Mouse (Mus musculus): ENCODE data around the gene Laptm5.

DNA sequence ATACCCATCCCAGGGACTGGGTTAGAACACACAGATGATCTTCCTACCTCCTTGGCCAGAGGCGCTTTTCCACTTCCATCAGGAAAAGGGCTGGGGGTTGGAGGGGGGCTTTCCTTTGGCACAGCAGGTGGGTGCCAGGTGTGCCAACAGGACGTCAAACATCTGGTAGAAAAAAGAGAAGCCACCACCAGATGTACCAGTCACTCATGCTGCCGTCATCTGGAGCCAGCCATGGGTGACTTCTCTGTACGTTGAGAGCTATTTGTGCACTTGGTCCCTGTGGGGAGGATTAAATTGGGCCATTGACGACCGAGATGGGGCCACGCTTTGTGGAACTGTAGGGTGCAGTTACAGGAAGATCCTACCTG, 2.7 kb downstream of the Laptm5 start:
- TF ChIP-seq POLR2A (IDR thresholded peaks at IDR 0.05; ENCODE audit: extremely low read depth, insufficient read depth, low read length) (no peak), CTCF (IDR thresholded peaks at IDR 0.05; ENCODE audit: low read depth, low read length) (no peak)

All from liver, adult 2 months (tissue).